Mouse (Mus musculus) bone marrow, adult 2 months (tissue): ENCODE measurements around the gene Tor4a.

ENCODE experiments used
- CTCF ChIP-seq: fragments of 200-500 bp; IDR thresholded peaks from 2 replicates; pipeline ENCODE4 v1.5.1; 2011; ENCODE audit warnings: low read length, control low read depth; ENCODE audit not compliant: control insufficient read depth, insufficient read depth
- POLR2A ChIP-seq: fragments of 200-500 bp; IDR thresholded peaks from 2 replicates; pipeline ENCODE4 v1.6.1; 2011; ENCODE audit warnings: low read depth, mild to moderate bottlenecking, control low read depth, low read length, borderline replicate concordance; ENCODE audit not compliant: control insufficient read depth

- TF ChIP-seq POLR2A (no peak), CTCF (no peak)
Observed at GRCm38 (mm10) chr2:25194486-25195171, 2.1 kb downstream of the Tor4a start.
